Mouse (Mus musculus) lung, embryonic 15.5 days (tissue): ENCODE measurements at regions not wholly inside any gene's neighbourhood (a gene's known extent, or its start where the extent isn't known, plus 50 kb on each side); places are given as distances from the start of the nearest gene placed in this dataset.
A peak's percentile ranks its signal among the peaks of the same experiment; 100 is the strongest.

Source experiments
- ATAC-seq: fragments of 200-750 bp; cut with Nextera tagmentation; 2 replicates; pipeline ENCODE4 v1.8.0; 2017; ENCODE audit warnings: moderate number of reproducible peaks, borderline replicate concordance; ENCODE audit not compliant: low FRiP score, low TSS enrichment; ENCODE audit errors: extremely low read depth
- H3K27ac ChIP-seq: fragments of 300-500 bp; sonication (generic); 2 replicates; pipeline ENCODE4 v1.5.1; 2015; ENCODE audit warnings: moderate library complexity, mild to moderate bottlenecking, inconsistent platforms
- H3K27me3 ChIP-seq: fragments of 300-500 bp; sonication (generic); 2 replicates; pipeline ENCODE4 v1.6.1; 2015; ENCODE audit warnings: inconsistent platforms
- H3K36me3 ChIP-seq: fragments of 300-500 bp; sonication (generic); 2 replicates; pipeline ENCODE4 v1.6.1; 2015; ENCODE audit warnings: inconsistent platforms
- H3K4me1 ChIP-seq: fragments of 300-500 bp; sonication (generic); 2 replicates; pipeline ENCODE4 v1.6.1; 2015; ENCODE audit warnings: inconsistent platforms
- H3K4me2 ChIP-seq: fragments of 300-500 bp; sonication (generic); 2 replicates; pipeline ENCODE4 v1.6.1; 2015; ENCODE audit warnings: inconsistent platforms, mild to moderate bottlenecking, moderate library complexity
- H3K4me3 ChIP-seq: fragments of 300-500 bp; sonication (generic); 2 replicates; pipeline ENCODE4 v1.5.1; 2015; ENCODE audit warnings: mild to moderate bottlenecking, inconsistent platforms
- H3K9ac ChIP-seq: fragments of 300-500 bp; sonication (generic); 2 replicates; pipeline ENCODE4 v1.6.1; 2015; ENCODE audit warnings: inconsistent platforms
- H3K9me3 ChIP-seq: fragments of 300-500 bp; sonication (generic); 2 replicates; pipeline ENCODE4 v1.6.1; 2016; ENCODE audit warnings: inconsistent platforms
- WGBS: fragments of 180-500 bp; shearing (Covaris S2); methylation state at CpG from one replicate; pipeline ENCODE4 v1.1.7; 2015; 5-methylcytosine and 5-hydroxymethylcytosine counted together

DNA sequence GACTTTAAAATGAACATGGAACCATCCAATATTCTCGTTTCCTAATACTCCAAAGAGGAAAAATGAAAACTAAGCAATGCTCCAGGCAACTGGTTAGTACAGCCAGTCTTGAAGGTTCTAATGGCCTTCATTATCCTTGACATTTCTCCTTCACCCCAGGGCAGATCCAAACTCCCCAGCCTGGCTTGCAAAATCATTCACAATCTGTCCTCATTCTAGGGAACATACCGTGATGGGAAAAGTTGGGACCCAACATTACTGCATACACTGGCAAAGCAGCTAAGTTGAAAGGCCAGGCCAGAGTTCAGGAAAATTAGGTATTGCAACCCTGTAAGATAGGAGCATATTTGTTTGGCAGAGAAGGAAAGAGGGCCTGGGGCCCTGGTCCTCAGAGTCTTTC is 889.9 kb upstream of the A1bg start:
- ATAC-seq: no peak
- no peaks in the 10 kb centered on the region for H3K4me1 ChIP-seq
- WGBS: 81% methylated on average over 2 of the region's 2 CpGs
- H3K9ac ChIP-seq: no peak overlapping the region
- no peaks in the 10 kb centered on the region for H3K27me3 ChIP-seq
- H3K36me3 ChIP-seq: no peaks in the 10 kb centered on the region
- no peak overlapping the region for H3K4me3 ChIP-seq
- no peak overlapping the region for H3K27ac ChIP-seq
- H3K4me2 ChIP-seq: no peak overlapping the region
- no peaks in the 10 kb centered on the region for H3K9me3 ChIP-seq

DNA sequence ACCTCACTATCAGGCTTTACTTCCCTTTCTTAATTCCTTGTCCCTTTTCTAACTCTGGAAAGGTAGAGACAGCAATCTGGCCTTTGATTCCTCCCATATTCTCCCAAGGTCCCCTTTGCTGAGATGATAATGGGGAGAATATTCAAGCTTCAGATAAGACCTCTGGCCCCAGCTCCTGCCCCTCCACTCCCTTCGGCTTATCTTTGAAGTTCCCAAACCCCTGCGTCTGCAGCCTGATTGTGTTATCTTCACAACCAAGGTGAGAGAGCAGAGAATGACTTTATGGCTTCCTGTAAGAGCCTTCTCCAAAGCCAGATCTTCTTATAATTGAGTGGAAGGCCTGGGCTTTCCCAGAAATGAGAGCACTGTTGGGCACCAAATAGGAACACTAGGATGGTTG is 882.6 kb upstream of the A1bg start:
- no peaks in the 10 kb centered on the region for H3K4me1 ChIP-seq
- H3K36me3 ChIP-seq: no peaks in the 10 kb centered on the region
- H3K4me3 ChIP-seq: no peak overlapping the region
- no peak for ATAC-seq
- no peak overlapping the region for H3K4me2 ChIP-seq
- H3K9me3 ChIP-seq: no peaks in the 10 kb centered on the region
- no peak overlapping the region for H3K9ac ChIP-seq
- H3K27ac ChIP-seq: no peak overlapping the region
- 28% methylated on average over 2 of the region's 2 CpGs for WGBS
- H3K27me3 ChIP-seq: no peaks in the 10 kb centered on the region

DNA sequence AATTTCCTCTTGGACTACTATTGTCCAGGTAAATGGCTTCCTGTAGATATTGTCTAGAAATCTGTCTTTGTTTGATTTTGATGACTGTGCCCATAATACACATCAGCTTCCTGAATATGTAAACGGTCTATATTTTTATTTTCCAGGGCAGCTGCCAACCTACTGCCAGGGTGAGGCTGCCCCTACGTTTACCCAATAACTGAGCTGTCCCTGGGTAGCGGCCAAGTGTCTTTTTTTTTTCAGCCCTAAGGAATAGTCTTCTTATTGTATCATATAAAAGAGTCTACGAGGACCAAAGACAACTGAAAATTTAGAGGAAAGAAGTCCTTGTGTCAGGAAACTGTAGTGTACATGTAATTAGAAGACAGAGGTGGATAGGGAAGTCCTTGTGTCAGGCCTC is 877.3 kb upstream of the A1bg start:
- 62% methylated on average over 4 of the region's 4 CpGs for whole genome bisulfite sequencing
- H3K4me2 ChIP-seq: no peak overlapping the region
- H3K27me3 ChIP-seq: no peaks in the 10 kb centered on the region
- H3K27ac ChIP-seq: no peak overlapping the region
- ATAC-seq: no peak
- no peak overlapping the region for H3K4me3 ChIP-seq
- H3K9me3 ChIP-seq: no peaks in the 10 kb centered on the region
- H3K9ac ChIP-seq: no peak overlapping the region
- H3K36me3 ChIP-seq: no peaks in the 10 kb centered on the region
- no peaks in the 10 kb centered on the region for H3K4me1 ChIP-seq

DNA sequence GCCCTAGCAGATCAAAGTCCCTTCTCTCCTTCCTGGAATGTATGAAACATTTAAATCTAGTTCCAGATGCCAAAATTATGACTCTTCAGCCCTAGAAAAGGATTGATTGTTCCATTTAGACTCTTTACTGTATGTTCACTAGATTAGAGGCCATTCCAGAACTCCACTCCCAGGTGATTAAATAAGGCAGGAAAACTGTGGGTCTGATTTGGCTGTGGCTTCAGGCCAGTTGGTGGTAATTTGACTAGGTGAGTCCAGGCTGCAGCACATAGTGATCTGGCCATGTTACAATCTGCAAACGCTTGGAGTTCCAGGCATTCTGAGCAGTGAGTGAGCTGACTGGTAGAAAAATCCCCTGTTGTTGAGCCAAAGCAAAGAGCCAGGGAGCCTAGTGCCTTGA is 875.0 kb upstream of the A1bg start:
- H3K27ac ChIP-seq: no peak overlapping the region
- no peak overlapping the region for H3K4me2 ChIP-seq
- no peaks in the 10 kb centered on the region for H3K9me3 ChIP-seq
- H3K4me3 ChIP-seq: no peak overlapping the region
- no peaks in the 10 kb centered on the region for H3K4me1 ChIP-seq
- H3K27me3 ChIP-seq: no peaks in the 10 kb centered on the region
- H3K9ac ChIP-seq: no peak overlapping the region
- ATAC-seq: no peak
- 48% methylated on average over 1 of the region's 1 CpGs for WGBS
- no peaks in the 10 kb centered on the region for H3K36me3 ChIP-seq

DNA sequence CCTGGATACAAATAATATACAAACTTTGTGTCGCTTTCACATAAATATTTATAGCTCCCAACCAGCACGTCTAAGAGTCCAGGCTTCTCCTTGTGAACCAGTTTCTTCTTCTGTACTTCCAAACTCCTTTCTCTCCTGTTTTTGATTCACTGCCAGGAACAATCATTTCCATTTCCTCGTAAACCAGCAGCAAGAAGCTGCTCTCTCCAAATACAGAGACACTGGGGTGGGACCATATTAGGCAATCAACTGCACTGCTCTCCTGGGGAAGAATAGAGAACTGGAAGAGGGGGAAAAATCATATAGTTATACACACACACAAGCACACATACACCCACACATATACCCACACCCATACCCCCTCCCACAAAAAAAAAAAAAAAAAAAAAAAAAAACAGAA is 871.7 kb upstream of the A1bg start:
- Histone ChIP-seq H3K36me3 (no peaks in the 10 kb centered on the region), H3K4me3 (no peak overlapping the region), H3K27ac (0 out of 2 replicates have a peak overlapping the region, but pooled peaks have one; percentile 1), H3K4me2 (no peak overlapping the region), H3K27me3 (no peaks in the 10 kb centered on the region), H3K9me3 (no peaks in the 10 kb centered on the region), H3K4me1 (no peaks in the 10 kb centered on the region), H3K9ac (no peak overlapping the region)
- ATAC-seq: peak; percentile 65; the same call in 1 of the 2 replicates
- WGBS: 32% methylated on average over 3 of the region's 3 CpGs

DNA sequence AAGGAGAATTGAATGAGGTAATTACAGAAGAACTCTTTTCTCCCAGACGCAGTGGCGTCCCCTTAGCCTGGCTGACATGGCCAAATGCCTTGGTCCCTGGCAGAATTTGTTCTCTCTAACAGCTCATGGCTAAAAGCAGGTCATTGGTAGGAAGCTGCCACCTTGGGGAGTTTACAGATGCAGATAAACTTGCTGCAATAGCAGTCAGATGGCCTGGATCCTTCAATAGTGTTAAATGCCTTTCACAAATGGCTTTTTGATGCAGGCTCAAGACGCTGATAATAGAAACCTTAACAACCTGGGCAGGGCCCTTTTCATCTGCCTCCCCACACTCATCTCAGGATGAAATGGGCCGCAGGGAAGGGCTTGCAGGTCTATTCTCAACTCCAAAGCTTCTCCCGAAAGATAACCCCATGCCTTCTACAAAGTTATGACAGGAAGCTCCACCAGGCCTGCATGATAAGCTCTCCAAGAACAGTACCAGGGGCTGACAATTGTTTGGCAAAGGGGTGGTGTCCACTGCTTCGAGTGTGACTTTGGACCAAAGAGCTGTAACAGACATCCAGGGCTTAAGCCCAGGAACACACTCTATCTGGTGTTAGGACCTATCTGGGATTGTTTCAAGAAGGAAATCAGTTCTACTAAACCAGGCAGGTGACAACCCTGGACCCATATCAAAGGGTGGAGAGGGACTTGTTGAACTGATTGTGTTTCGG is 867.2 kb upstream of the A1bg start:
- H3K27ac ChIP-seq: no peak overlapping the region
- no peaks in the 10 kb centered on the region for H3K9me3 ChIP-seq
- H3K36me3 ChIP-seq: no peaks in the 10 kb centered on the region
- no peaks in the 10 kb centered on the region for H3K27me3 ChIP-seq
- H3K4me1 ChIP-seq: no peaks in the 10 kb centered on the region
- ATAC-seq: no peak
- H3K4me3 ChIP-seq: no peak overlapping the region
- H3K9ac ChIP-seq: no peak overlapping the region
- 62% methylated on average over 7 of the region's 7 CpGs for WGBS
- no peak overlapping the region for H3K4me2 ChIP-seq

DNA sequence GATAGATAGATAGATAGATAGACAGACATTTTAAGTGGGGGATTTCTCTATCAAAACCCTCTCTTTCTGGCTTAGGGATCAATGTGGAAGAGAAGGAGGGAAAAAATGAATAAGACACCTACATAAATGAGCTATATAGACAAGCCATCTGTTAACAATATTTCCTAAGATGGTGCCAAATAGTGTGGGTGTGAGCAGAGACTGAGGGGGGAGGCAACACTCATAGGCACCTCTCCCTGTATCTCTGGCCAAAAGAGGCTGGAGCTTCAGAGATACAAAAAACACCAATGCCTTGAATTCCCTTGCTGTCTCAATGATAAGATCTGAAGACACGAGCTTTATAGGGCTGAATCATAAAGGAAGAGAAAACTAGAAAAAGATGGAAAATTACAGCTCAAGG is 864.2 kb upstream of the A1bg start:
- WGBS: 74% methylated on average over 1 of the region's 1 CpGs

DNA sequence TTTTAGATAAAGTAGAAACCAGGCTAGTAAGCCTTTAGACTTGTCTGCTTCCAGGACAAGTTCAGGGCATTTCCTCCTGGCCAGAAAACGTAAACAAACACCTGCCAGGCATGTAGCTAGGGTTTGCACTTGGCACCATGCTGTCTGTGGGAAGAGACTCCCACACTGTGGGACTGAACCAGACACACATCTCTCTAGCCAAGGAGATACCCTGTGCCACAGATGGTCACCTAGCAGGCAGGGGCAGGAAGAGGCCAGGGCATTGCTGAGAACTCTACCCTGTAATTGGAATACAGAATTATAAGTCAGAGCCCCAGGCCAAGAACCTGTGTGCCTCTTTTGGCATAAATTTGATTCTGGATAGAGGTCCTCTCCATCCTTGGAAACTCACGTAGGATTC is 858.7 kb upstream of the A1bg start:
- H3K36me3 ChIP-seq: no peaks in the 10 kb centered on the region
- no peaks in the 10 kb centered on the region for H3K9me3 ChIP-seq
- ATAC-seq: no peak
- H3K4me3 ChIP-seq: no peak overlapping the region
- no peak overlapping the region for H3K27ac ChIP-seq
- H3K9ac ChIP-seq: no peak overlapping the region
- no peaks in the 10 kb centered on the region for H3K4me1 ChIP-seq
- H3K4me2 ChIP-seq: no peak overlapping the region
- H3K27me3 ChIP-seq: no peaks in the 10 kb centered on the region
- 79% methylated on average over 2 of the region's 2 CpGs for WGBS

More for the DNA sequence above, 864.2 kb upstream of the A1bg start:
- Histone ChIP-seq H3K4me3 (no peak overlapping the region), H3K9ac (no peak overlapping the region), H3K36me3 (no peaks in the 10 kb centered on the region), H3K9me3 (no peaks in the 10 kb centered on the region), H3K27me3 (no peaks in the 10 kb centered on the region), H3K27ac (no peak overlapping the region), H3K4me2 (no peak overlapping the region), H3K4me1 (no peaks in the 10 kb centered on the region)
- ATAC-seq: no peak

DNA sequence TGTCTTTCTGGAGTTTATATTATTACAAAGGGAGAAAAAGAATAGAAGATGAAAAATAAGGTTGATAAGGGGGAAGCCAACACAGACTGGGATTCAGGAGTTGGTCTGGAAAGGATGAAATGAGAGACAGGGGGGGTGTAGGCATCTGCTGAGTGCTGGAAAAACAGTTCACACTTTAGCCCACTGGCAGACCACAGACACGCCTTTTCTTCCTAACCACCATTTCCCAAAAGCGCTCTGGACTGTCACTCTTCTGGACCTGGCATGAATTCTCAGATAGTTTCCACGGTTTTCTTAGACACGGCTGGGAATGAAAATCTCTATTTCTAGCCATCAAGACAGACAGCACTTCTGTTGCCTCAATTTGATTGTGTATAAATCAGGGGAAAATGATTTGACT is 850.2 kb upstream of the A1bg start:
- Histone ChIP-seq H3K4me1 (peaks cover 12% of the 10 kb centered on the region), H3K27ac (no peak overlapping the region), H3K4me2 (no peak overlapping the region), H3K4me3 (no peak overlapping the region), H3K9ac (no peak overlapping the region), H3K9me3 (no peaks in the 10 kb centered on the region), H3K36me3 (no peaks in the 10 kb centered on the region), H3K27me3 (no peaks in the 10 kb centered on the region)
- ATAC-seq: no peak
- WGBS: 75% methylated on average over 4 of the region's 4 CpGs

DNA sequence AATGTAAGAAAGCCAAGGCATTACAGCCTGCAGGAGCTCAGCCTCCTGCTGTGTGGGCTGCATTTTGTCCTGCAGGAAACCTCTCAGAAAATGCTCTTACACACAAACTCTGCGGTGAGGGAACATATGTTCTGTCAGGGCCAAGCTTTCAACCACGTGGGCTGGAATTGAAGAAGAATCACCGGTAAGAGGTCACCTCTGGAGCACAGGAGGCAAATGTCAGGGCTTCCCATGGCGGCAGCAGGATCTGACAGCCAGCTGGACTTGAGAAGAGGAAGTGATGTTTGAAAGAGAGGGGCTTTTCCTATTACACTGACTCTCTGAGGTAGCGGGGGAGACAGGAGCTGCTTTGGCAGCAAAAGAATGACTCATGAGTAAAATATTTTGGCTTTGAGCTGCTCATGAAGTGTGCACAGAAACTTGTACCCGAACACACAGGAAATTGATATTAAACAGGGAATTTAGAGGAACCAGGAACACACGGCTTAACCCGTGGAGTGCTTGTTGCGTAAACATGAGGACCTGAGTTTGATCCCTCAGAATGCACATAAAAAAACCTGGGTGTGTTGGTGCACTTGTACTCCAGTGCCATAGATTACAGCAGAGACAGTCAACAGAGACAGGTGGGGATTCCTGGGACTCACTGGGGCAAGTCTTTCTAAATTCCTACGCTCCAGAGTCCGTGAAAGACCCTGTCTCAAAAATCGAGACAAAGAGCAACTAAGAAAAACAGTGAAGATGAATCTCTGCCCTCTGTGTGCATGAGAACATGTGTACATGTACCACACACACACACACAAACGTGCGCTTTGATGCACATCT is 848.1 kb upstream of the A1bg start:
- Histone ChIP-seq H3K4me1 (peaks cover 17% of the 10 kb centered on the region), H3K4me3 (no peak overlapping the region), H3K9ac (no peak overlapping the region), H3K36me3 (no peaks in the 10 kb centered on the region), H3K27ac (peak overlapping the region; percentile 77), H3K27me3 (no peaks in the 10 kb centered on the region), H3K9me3 (no peaks in the 10 kb centered on the region), H3K4me2 (0 out of 2 replicates have a peak overlapping the region, but pooled peaks have one; percentile 6)
- peak; percentile 72; the same call in 1 of the 2 replicates for ATAC-seq
- 36% methylated on average over 14 of the region's 14 CpGs for WGBS

DNA sequence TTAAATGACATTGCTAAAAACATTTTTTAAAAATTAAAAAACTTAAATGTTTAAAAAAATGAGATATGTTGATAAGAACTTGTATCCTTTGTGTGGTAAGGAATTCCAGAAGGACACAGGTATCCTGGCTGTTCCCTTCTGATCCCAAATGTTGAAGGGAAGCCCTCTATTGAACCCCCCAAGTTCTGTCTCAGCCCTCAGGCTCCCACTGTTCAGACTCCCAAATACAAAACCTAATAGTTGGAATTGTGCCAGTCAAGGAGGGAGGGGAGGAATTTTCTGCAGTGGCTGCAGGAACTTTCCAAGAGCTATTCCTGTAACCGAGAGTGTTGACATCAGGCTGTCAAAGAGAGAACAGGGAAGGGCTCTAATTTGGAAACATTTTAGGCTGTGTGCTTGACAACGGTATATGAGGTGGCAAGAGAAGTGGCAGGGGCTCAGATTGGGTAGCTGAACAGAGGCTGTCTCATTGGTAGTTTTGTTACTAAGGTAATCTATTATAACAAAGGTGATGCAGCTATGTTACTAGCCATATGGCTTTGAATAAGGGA is 843.8 kb upstream of the A1bg start:
- Histone ChIP-seq H3K9me3 (no peaks in the 10 kb centered on the region), H3K4me2 (no peak overlapping the region), H3K4me1 (peaks cover 17% of the 10 kb centered on the region), H3K9ac (no peak overlapping the region), H3K27me3 (no peaks in the 10 kb centered on the region), H3K4me3 (no peak overlapping the region), H3K36me3 (no peaks in the 10 kb centered on the region), H3K27ac (no peak overlapping the region)
- WGBS: 4% methylated on average over 2 of the region's 2 CpGs
- no peak for ATAC-seq

DNA sequence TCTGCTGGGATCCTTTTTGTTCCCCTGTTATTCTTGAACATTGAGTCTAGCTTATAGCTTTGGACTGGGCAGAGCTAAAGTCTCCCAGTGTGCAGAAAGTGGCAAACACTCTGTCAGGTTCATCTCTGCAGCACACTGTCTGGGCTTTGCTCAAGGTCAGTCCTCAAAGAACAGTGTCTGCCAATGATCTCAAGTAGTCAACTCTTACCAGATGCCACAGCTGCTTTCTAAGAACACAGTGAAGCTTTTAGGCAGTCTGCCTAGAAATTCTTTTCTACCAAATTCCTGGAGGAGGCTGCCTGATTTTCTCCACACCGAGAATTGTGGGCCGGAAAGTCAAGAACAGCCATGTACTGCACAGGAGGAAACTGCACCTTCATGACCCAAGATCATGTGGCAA is 831.0 kb upstream of the A1bg start:
- H3K9ac ChIP-seq: no peak overlapping the region
- ATAC-seq: no peak
- WGBS: 58% methylated on average over 2 of the region's 2 CpGs
- H3K4me2 ChIP-seq: no peak overlapping the region
- H3K36me3 ChIP-seq: no peaks in the 10 kb centered on the region
- H3K27ac ChIP-seq: no peak overlapping the region
- no peak overlapping the region for H3K4me3 ChIP-seq
- 0 out of 2 replicates have a peak, but pooled peaks cover 4% of the 10 kb centered on the region for H3K4me1 ChIP-seq
- H3K9me3 ChIP-seq: no peaks in the 10 kb centered on the region
- no peaks in the 10 kb centered on the region for H3K27me3 ChIP-seq
